Mouse (Mus musculus): ENCODE measurements around the gene Lrrc27. TPM values are rescaled to one million over a fixed set of nuclear protein-coding genes. Genes with fewer than 3 reads are reported as not detected.

Lrrc27 gene
- total and polyA plus RNA-seq, 3 experiments: 0.54 to 1.3 TPM; not detected in 1

- H3K4me3 ChIP-seq (ENCODE audit: control insufficient read depth in 1 of 2, insufficient read depth in 1 of 2, low read depth in 2 of 2, low read length in 2 of 2): no peak overlapping the region
- DNase-seq (ENCODE audit: low read depth, low spot score): no peak
- no peaks in the 10 kb centered on the region for H3K36me3 ChIP-seq (ENCODE audit: control insufficient read depth in 1 of 2, insufficient read depth in 2 of 2, low read length in 2 of 2)
- no peaks in the 10 kb centered on the region for H3K27me3 ChIP-seq (ENCODE audit: control insufficient read depth in 1 of 2, insufficient read depth in 2 of 2, low read length in 2 of 2)
- no peak for TF ChIP-seq TBP (IDR thresholded peaks at IDR 0.05; ENCODE audit: low read depth, low read length)
- no peak for TF ChIP-seq GABPA (IDR thresholded peaks at IDR 0.05; ENCODE audit: low read depth, low read length)
- TF ChIP-seq TAL1 (IDR thresholded peaks at IDR 0.05; ENCODE audit: low read length): no peak
- TF ChIP-seq TCF12 (IDR thresholded peaks at IDR 0.05; ENCODE audit: low read depth, low read length): no peak
- no peak for TF ChIP-seq RCOR1 (IDR thresholded peaks at IDR 0.05; ENCODE audit: low read depth, low read length)
- TF ChIP-seq MYB (IDR thresholded peaks at IDR 0.05; ENCODE audit: low read depth, low read length): no peak
- no peak for TF ChIP-seq BHLHE40 (IDR thresholded peaks at IDR 0.05; ENCODE audit: borderline replicate concordance, low read depth, low read length)
- no peak for TF ChIP-seq ZKSCAN1 (IDR thresholded peaks at IDR 0.05; ENCODE audit: low read depth, low read length)
- TF ChIP-seq MXI1 (IDR thresholded peaks at IDR 0.05; ENCODE audit: low read depth, low read length): no peak
- TF ChIP-seq ZMIZ1 (IDR thresholded peaks at IDR 0.05; ENCODE audit: low read depth, low read length): no peak
- no peak for TF ChIP-seq JUND (IDR thresholded peaks at IDR 0.05; ENCODE audit: low read depth, low read length)
- TF ChIP-seq USF2 (IDR thresholded peaks at IDR 0.05; ENCODE audit: borderline replicate concordance in 1 of 2, insufficient read depth in 1 of 2, low read depth in 1 of 2, low read length in 2 of 2): no peak
- TF ChIP-seq SMC3 (IDR thresholded peaks at IDR 0.05; ENCODE audit: low read depth, low read length): no peak
- no peaks in the 10 kb centered on the region for H3K9me3 ChIP-seq (replicated peaks; ENCODE audit: insufficient read depth, low read length)
- no peaks in the 10 kb centered on the region for H3K79me2 ChIP-seq (ENCODE audit: control insufficient read depth, insufficient read depth, low read length, poor library complexity)
- H3K27ac ChIP-seq (ENCODE audit: control insufficient read depth, low read depth, low read length): no peak overlapping the region
- H3K4me1 ChIP-seq (ENCODE audit: control insufficient read depth in 1 of 2, insufficient read depth in 2 of 2, low read length in 2 of 2): peaks cover 0 to 4% of the 10 kb centered on the region in 2 experiments; a peak in 2 of 4 replicates
- no peak overlapping the region for H3K9ac ChIP-seq (ENCODE audit: control insufficient read depth, low read depth, low read length, poor library complexity, severe bottlenecking)
Observed at GRCm38 (mm10) chr7:139279571-139279970, 66.8 kb downstream of the Lrrc27 start.

DNA sequence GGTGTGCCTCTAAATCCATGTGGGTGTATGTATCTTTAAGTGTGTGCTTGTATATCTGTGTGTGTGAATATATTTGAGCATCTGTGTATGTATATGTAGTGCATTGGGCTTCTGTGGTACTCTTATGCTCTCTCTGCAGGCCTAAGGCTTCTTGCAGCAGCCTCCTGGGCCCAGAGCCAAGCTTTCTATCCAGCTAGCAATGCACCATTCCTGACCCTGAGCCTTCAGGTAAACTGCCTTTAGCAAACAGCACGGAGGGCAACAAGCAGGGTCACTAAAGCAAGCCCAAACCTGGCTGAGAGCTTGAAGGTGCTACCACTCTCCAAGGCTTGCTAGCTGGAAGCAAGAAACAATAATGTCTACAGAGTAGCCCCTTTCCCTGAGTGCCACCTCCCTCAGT, 67.3 kb downstream of the Lrrc27 start:
- H3K79me2 ChIP-seq (ENCODE audit: control insufficient read depth, insufficient read depth, low read length, poor library complexity): no peaks in the 10 kb centered on the region
- no peak for DNase-seq (ENCODE audit: low read depth, low spot score)
- H3K4me1 ChIP-seq (ENCODE audit: control insufficient read depth in 1 of 2, insufficient read depth in 2 of 2, low read length in 2 of 2): peaks cover 0 to 4% of the 10 kb centered on the region in 2 experiments; a peak in 2 of 4 replicates
- no peaks in the 10 kb centered on the region for H3K36me3 ChIP-seq (ENCODE audit: control insufficient read depth in 1 of 2, insufficient read depth in 2 of 2, low read length in 2 of 2)
- no peak overlapping the region for H3K4me3 ChIP-seq (ENCODE audit: control insufficient read depth in 1 of 2, insufficient read depth in 1 of 2, low read depth in 2 of 2, low read length in 2 of 2)
- H3K27me3 ChIP-seq (ENCODE audit: control insufficient read depth in 1 of 2, insufficient read depth in 2 of 2, low read length in 2 of 2): no peaks in the 10 kb centered on the region
- no peak overlapping the region for H3K9ac ChIP-seq (ENCODE audit: control insufficient read depth, low read depth, low read length, poor library complexity, severe bottlenecking)
- no peaks in the 10 kb centered on the region for H3K9me3 ChIP-seq (replicated peaks; ENCODE audit: insufficient read depth, low read length)
- H3K27ac ChIP-seq (ENCODE audit: control insufficient read depth, low read depth, low read length): no peak overlapping the region
- TF ChIP-seq GATA1 (IDR thresholded peaks at IDR 0.05; ENCODE audit: low read depth, low read length): no peak
- TF ChIP-seq MXI1 (IDR thresholded peaks at IDR 0.05; ENCODE audit: low read depth, low read length): no peak
- no peak for TF ChIP-seq MYB (IDR thresholded peaks at IDR 0.05; ENCODE audit: low read depth, low read length)
- TF ChIP-seq JUND (IDR thresholded peaks at IDR 0.05; ENCODE audit: low read depth, low read length): no peak
- TF ChIP-seq ETS1 (IDR thresholded peaks at IDR 0.05; ENCODE audit: low read depth, low read length): no peak
- no peak for TF ChIP-seq CHD2 (IDR thresholded peaks at IDR 0.05; ENCODE audit: low read length)
- TF ChIP-seq USF2 (IDR thresholded peaks at IDR 0.05; ENCODE audit: borderline replicate concordance in 1 of 2, insufficient read depth in 1 of 2, low read depth in 1 of 2, low read length in 2 of 2): no peak
- no peak for TF ChIP-seq EP300 (IDR thresholded peaks at IDR 0.05; ENCODE audit: low read depth in 1 of 2, low read length in 2 of 2)

Data from MEL (cell line).